Mouse (Mus musculus) heart, adult 18-20 months (tissue): ENCODE measurements at regions not wholly inside any gene's neighbourhood (a gene's known extent, or its start where the extent isn't known, plus 50 kb on each side); places are given as distances from the start of the nearest gene placed in this dataset.
"Not testable (repeated sequence)": the region's sequence is repeated elsewhere in the genome, so short reads cannot be mapped to it uniquely, and the experiment has no call there.

ENCODE experiments used
- DNase-seq, 2 experiments: peaks; one replicate each; pipeline ENCODE4 v3.0.0; 2021 to 2022; ENCODE audit warnings: mixed read lengths in 1 of 2

DNA sequence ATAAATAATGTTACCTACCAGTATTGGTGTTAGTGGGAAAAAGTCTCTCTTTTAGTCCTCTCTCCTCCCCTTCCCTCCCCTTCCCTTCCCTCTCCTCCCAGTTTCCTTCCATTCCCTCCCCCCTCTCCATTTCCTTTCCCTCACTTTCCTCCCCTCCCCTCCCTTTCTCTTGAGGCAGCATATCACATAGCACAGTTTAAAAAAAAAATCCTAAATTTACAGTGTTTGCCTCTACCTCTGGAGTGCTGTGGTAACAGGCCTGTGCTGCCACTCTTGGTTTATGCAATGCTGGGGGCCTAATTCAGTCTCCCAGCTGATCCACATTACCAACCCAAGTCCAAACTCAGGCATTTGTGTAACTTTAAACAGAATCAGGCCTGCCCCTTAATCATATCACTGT is 52.1 kb upstream of the Slc44a3 start:
- DNase-seq: no peak

- not testable (repeated sequence) for DNase-seq
Observed at GRCm38 (mm10) chr3:121582711-121583110, 50.5 kb upstream of the Slc44a3 start.
